Mouse (Mus musculus) bone marrow, adult 2 months (tissue): ENCODE measurements around the gene Mcm9.

Source experiments
- CTCF ChIP-seq: fragments of 200-500 bp; IDR thresholded peaks from 2 replicates; pipeline ENCODE4 v1.5.1; 2011; ENCODE audit warnings: low read length, control low read depth; ENCODE audit not compliant: control insufficient read depth, insufficient read depth
- POLR2A ChIP-seq: fragments of 200-500 bp; IDR thresholded peaks from 2 replicates; pipeline ENCODE4 v1.6.1; 2011; ENCODE audit warnings: low read depth, mild to moderate bottlenecking, control low read depth, low read length, borderline replicate concordance; ENCODE audit not compliant: control insufficient read depth

- no peak for TF ChIP-seq CTCF
- no peak for TF ChIP-seq POLR2A
Observed at GRCm38 (mm10) chr10:53568531-53568930, 61.7 kb downstream of the Mcm9 start.
